Mouse (Mus musculus): ENCODE measurements around the gene Ccdc158. TPM values are rescaled to one million over a fixed set of nuclear protein-coding genes. Genes with fewer than 3 reads are reported as not detected.
A peak's percentile ranks its signal among the peaks of the same experiment; 100 is the strongest.

The Ccdc158 gene
- polyA plus RNA-seq, 1 experiment: 46.9 TPM

GRCm38 (mm10) chr5:92712621-92713395, 37.7 kb upstream of the Ccdc158 start:
- Histone ChIP-seq H3K36me3 (ENCODE audit: control insufficient read depth, insufficient read depth, low read length) (no peaks in the 10 kb centered on the region), H3K27me3 (ENCODE audit: control insufficient read depth, insufficient read depth, low read length) (no peaks in the 10 kb centered on the region), H3K4me1 (ENCODE audit: control insufficient read depth, insufficient read depth, low read length) (no peaks in the 10 kb centered on the region), H3K4me3 (ENCODE audit: control insufficient read depth, low read depth, low read length) (no peak overlapping the region), H3K27ac (ENCODE audit: control insufficient read depth, insufficient read depth, low read depth, low read length) (no peak overlapping the region)
- no peak for TF ChIP-seq POLR2A (IDR thresholded peaks at IDR 0.05; ENCODE audit: control insufficient read depth, low read depth, low read length)
- no peak for TF ChIP-seq CTCF (IDR thresholded peaks at IDR 0.05; ENCODE audit: control insufficient read depth, insufficient read depth, insufficient replicate concordance, low read depth, low read length)

GRCm38 (mm10) chr5:92711666-92712290, 36.7 kb upstream of the Ccdc158 start:
- H3K27me3 ChIP-seq (ENCODE audit: control insufficient read depth, insufficient read depth, low read length): no peaks in the 10 kb centered on the region
- H3K27ac ChIP-seq (ENCODE audit: control insufficient read depth, insufficient read depth, low read depth, low read length): no peak overlapping the region
- H3K4me3 ChIP-seq (ENCODE audit: control insufficient read depth, low read depth, low read length): no peak overlapping the region
- H3K36me3 ChIP-seq (ENCODE audit: control insufficient read depth, insufficient read depth, low read length): no peaks in the 10 kb centered on the region
- no peak for TF ChIP-seq POLR2A (IDR thresholded peaks at IDR 0.05; ENCODE audit: control insufficient read depth, low read depth, low read length)
- TF ChIP-seq CTCF (IDR thresholded peaks at IDR 0.05; ENCODE audit: control insufficient read depth, insufficient read depth, insufficient replicate concordance, low read depth, low read length): no peak
- H3K4me1 ChIP-seq (ENCODE audit: control insufficient read depth, insufficient read depth, low read length): no peaks in the 10 kb centered on the region

GRCm38 (mm10) chr5:92710779-92711178, 35.7 kb upstream of the Ccdc158 start:
- no peak for TF ChIP-seq POLR2A (IDR thresholded peaks at IDR 0.05; ENCODE audit: control insufficient read depth, low read depth, low read length)
- TF ChIP-seq CTCF (IDR thresholded peaks at IDR 0.05; ENCODE audit: control insufficient read depth, insufficient read depth, insufficient replicate concordance, low read depth, low read length): no peak
- Histone ChIP-seq H3K27ac (ENCODE audit: control insufficient read depth, insufficient read depth, low read depth, low read length) (no peak overlapping the region), H3K36me3 (ENCODE audit: control insufficient read depth, insufficient read depth, low read length) (no peaks in the 10 kb centered on the region), H3K4me1 (ENCODE audit: control insufficient read depth, insufficient read depth, low read length) (no peaks in the 10 kb centered on the region), H3K4me3 (ENCODE audit: control insufficient read depth, low read depth, low read length) (peak overlapping the region; percentile 13; the same call in 1 of the 2 replicates), H3K27me3 (ENCODE audit: control insufficient read depth, insufficient read depth, low read length) (no peaks in the 10 kb centered on the region)

- TF ChIP-seq CTCF (IDR thresholded peaks at IDR 0.05; ENCODE audit: control insufficient read depth, insufficient read depth, insufficient replicate concordance, low read depth, low read length) (no peak), POLR2A (IDR thresholded peaks at IDR 0.05; ENCODE audit: control insufficient read depth, low read depth, low read length) (no peak)
- H3K27me3 ChIP-seq (ENCODE audit: control insufficient read depth, insufficient read depth, low read length): no peaks in the 10 kb centered on the region
- no peak overlapping the region for H3K27ac ChIP-seq (ENCODE audit: control insufficient read depth, insufficient read depth, low read depth, low read length)
- no peaks in the 10 kb centered on the region for H3K36me3 ChIP-seq (ENCODE audit: control insufficient read depth, insufficient read depth, low read length)
- no peaks in the 10 kb centered on the region for H3K4me1 ChIP-seq (ENCODE audit: control insufficient read depth, insufficient read depth, low read length)
- H3K4me3 ChIP-seq (ENCODE audit: control insufficient read depth, low read depth, low read length): peak overlapping the region; percentile 57
Measured at GRCm38 (mm10) chr5:92707921-92708491, 32.9 kb upstream of the Ccdc158 start.

- Histone ChIP-seq H3K4me1 (ENCODE audit: control insufficient read depth, insufficient read depth, low read length) (no peaks in the 10 kb centered on the region), H3K27me3 (ENCODE audit: control insufficient read depth, insufficient read depth, low read length) (no peaks in the 10 kb centered on the region), H3K36me3 (ENCODE audit: control insufficient read depth, insufficient read depth, low read length) (no peaks in the 10 kb centered on the region), H3K27ac (ENCODE audit: control insufficient read depth, insufficient read depth, low read depth, low read length) (no peak overlapping the region), H3K4me3 (ENCODE audit: control insufficient read depth, low read depth, low read length) (no peak overlapping the region)
- TF ChIP-seq POLR2A (IDR thresholded peaks at IDR 0.05; ENCODE audit: control insufficient read depth, low read depth, low read length): no peak
- TF ChIP-seq CTCF (IDR thresholded peaks at IDR 0.05; ENCODE audit: control insufficient read depth, insufficient read depth, insufficient replicate concordance, low read depth, low read length): no peak
Measured at GRCm38 (mm10) chr5:92703671-92704070, 28.6 kb upstream of the Ccdc158 start.

GRCm38 (mm10) chr5:92701750-92702149, 26.7 kb upstream of the Ccdc158 start:
- Histone ChIP-seq H3K27ac (ENCODE audit: control insufficient read depth, insufficient read depth, low read depth, low read length) (no peak overlapping the region), H3K27me3 (ENCODE audit: control insufficient read depth, insufficient read depth, low read length) (no peaks in the 10 kb centered on the region), H3K4me3 (ENCODE audit: control insufficient read depth, low read depth, low read length) (no peak overlapping the region), H3K36me3 (ENCODE audit: control insufficient read depth, insufficient read depth, low read length) (no peaks in the 10 kb centered on the region), H3K4me1 (ENCODE audit: control insufficient read depth, insufficient read depth, low read length) (no peaks in the 10 kb centered on the region)
- TF ChIP-seq CTCF (IDR thresholded peaks at IDR 0.05; ENCODE audit: control insufficient read depth, insufficient read depth, insufficient replicate concordance, low read depth, low read length): no peak
- TF ChIP-seq POLR2A (IDR thresholded peaks at IDR 0.05; ENCODE audit: control insufficient read depth, low read depth, low read length): no peak

- Histone ChIP-seq H3K36me3 (ENCODE audit: control insufficient read depth, insufficient read depth, low read length) (no peaks in the 10 kb centered on the region), H3K4me1 (ENCODE audit: control insufficient read depth, insufficient read depth, low read length) (no peaks in the 10 kb centered on the region), H3K27me3 (ENCODE audit: control insufficient read depth, insufficient read depth, low read length) (no peaks in the 10 kb centered on the region), H3K27ac (ENCODE audit: control insufficient read depth, insufficient read depth, low read depth, low read length) (no peak overlapping the region), H3K4me3 (ENCODE audit: control insufficient read depth, low read depth, low read length) (no peak overlapping the region)
- TF ChIP-seq CTCF (IDR thresholded peaks at IDR 0.05; ENCODE audit: control insufficient read depth, insufficient read depth, insufficient replicate concordance, low read depth, low read length) (no peak), POLR2A (IDR thresholded peaks at IDR 0.05; ENCODE audit: control insufficient read depth, low read depth, low read length) (no peak)
Measured at GRCm38 (mm10) chr5:92698837-92699529, 23.9 kb upstream of the Ccdc158 start.
